Mouse (Mus musculus): ENCODE results near the gene Tiam1. TPM values are rescaled to one million over a fixed set of nuclear protein-coding genes. Genes with fewer than 3 reads are reported as not detected.
A peak's percentile ranks its signal among the peaks of the same experiment; 100 is the strongest.

Tiam1 gene
- polyA plus RNA-seq, 1 experiment from 2014 or later, result 18.8 TPM

- 29% methylated on average over 14 of the region's 14 CpGs for WGBS
- H3K9me3 ChIP-seq (ENCODE audit: control insufficient read depth, low read length), result no peaks in the 10 kb centered on the region
- no peaks in the 10 kb centered on the region for H3K27me3 ChIP-seq (ENCODE audit: control insufficient read depth, insufficient read depth, low read length)
- TF ChIP-seq CTCF (IDR thresholded peaks at IDR 0.05; ENCODE audit: low read depth), result no peak
- TF ChIP-seq EP300 (optimal IDR thresholded peaks at IDR 0.05), result no peak
- no peaks in the 10 kb centered on the region for H3K36me3 ChIP-seq (ENCODE audit: control insufficient read depth, insufficient read depth, low read length)
- H3K9ac ChIP-seq (ENCODE audit: low read length), result no peak overlapping the region
- ATAC-seq (ENCODE audit: low FRiP score, low TSS enrichment) (peak; percentile 41; the same call in 1 of the 2 replicates), DNase-seq (ENCODE audit: low spot score) (peak; percentile 61)
- no peak overlapping the region for H3K4me3 ChIP-seq (ENCODE audit: low read depth, low read length)
- H3K4me2 ChIP-seq (replicated peaks; ENCODE audit: low read depth), result no peak overlapping the region; the same call in 1 of the 2 replicates
- H3K27ac ChIP-seq (replicated peaks), result no peak overlapping the region
- no peaks in the 10 kb centered on the region; the same call in 1 of the 2 replicates for H3K4me1 ChIP-seq (replicated peaks; ENCODE audit: control insufficient read depth, insufficient read depth)
Measured at GRCm38 (mm10) chr16:89924249-89924890, 219.2 kb downstream of the Tiam1 start.

DNA sequence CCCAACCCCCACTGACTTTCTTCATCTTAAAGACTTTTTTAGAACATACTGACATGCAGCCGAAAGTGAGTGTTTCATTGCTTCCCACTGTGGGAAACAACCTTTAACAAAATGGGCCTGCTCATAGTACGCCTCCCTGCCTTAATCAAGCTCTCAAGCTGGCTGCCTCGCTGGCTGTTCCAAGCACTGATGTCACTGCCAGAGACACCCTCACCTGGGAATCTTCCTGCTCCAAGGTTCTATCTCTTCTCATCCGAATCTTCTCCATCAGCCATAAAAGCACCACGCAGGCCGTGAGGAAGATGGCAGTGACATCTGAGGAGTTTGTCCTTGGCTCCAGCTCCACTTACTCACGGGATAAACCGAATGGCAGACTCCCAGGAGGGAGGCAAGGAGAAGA is 220.3 kb downstream of the Tiam1 start:
- Histone ChIP-seq H3K4me1 (replicated peaks; ENCODE audit: control insufficient read depth, insufficient read depth) (no peaks in the 10 kb centered on the region; the same call in 1 of the 2 replicates), H3K9me3 (ENCODE audit: control insufficient read depth, low read length) (no peaks in the 10 kb centered on the region), H3K9ac (ENCODE audit: low read length) (no peak overlapping the region), H3K4me3 (ENCODE audit: low read depth, low read length) (no peak overlapping the region), H3K27ac (replicated peaks) (no peak overlapping the region), H3K4me2 (replicated peaks; ENCODE audit: low read depth) (no peak overlapping the region), H3K36me3 (ENCODE audit: control insufficient read depth, insufficient read depth, low read length) (no peaks in the 10 kb centered on the region), H3K27me3 (ENCODE audit: control insufficient read depth, insufficient read depth, low read length) (no peaks in the 10 kb centered on the region)
- WGBS, result 81% methylated on average over 8 of the region's 8 CpGs
- DNase-seq (ENCODE audit: low spot score) (no peak), ATAC-seq (ENCODE audit: low FRiP score, low TSS enrichment) (no peak)
- TF ChIP-seq EP300 (optimal IDR thresholded peaks at IDR 0.05) (no peak), CTCF (IDR thresholded peaks at IDR 0.05; ENCODE audit: low read depth) (no peak)

GRCm38 (mm10) chr16:89922458-89922857 is 221.1 kb downstream of the Tiam1 start:
- ATAC-seq (ENCODE audit: low FRiP score, low TSS enrichment) (no peak), DNase-seq (ENCODE audit: low spot score) (no peak)
- WGBS, result 84% methylated on average over 8 of the region's 8 CpGs
- Histone ChIP-seq H3K9me3 (ENCODE audit: control insufficient read depth, low read length) (no peaks in the 10 kb centered on the region), H3K4me1 (replicated peaks; ENCODE audit: control insufficient read depth, insufficient read depth) (no peaks in the 10 kb centered on the region; the same call in 1 of the 2 replicates), H3K27ac (replicated peaks) (no peak overlapping the region), H3K4me2 (replicated peaks; ENCODE audit: low read depth) (no peak overlapping the region), H3K9ac (ENCODE audit: low read length) (no peak overlapping the region), H3K36me3 (ENCODE audit: control insufficient read depth, insufficient read depth, low read length) (no peaks in the 10 kb centered on the region), H3K4me3 (ENCODE audit: low read depth, low read length) (no peak overlapping the region), H3K27me3 (ENCODE audit: control insufficient read depth, insufficient read depth, low read length) (no peaks in the 10 kb centered on the region)
- peak; percentile 33 for TF ChIP-seq CTCF (IDR thresholded peaks at IDR 0.05; ENCODE audit: low read depth)
- no peak for TF ChIP-seq EP300 (optimal IDR thresholded peaks at IDR 0.05)

DNA sequence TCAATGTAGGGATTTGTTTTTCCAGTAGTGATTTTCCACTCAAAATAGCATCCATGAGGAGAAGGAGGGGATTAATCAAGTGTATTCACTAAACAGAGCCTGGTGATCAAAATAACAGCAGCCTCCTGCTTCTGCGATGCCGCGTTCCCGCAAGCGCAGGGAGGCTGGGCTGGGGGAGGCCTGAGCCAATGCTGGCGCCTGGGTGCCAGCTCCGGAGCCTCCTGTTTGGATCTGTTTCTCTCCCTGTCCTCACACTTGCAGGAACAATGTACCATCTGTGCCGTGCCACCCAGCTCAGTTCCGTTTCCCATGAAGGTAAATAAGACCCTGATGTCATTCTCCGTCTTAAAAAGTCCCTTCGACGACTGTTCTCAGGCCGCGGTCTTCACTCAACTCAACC is 222.2 kb downstream of the Tiam1 start:
- Histone ChIP-seq H3K4me1 (replicated peaks; ENCODE audit: control insufficient read depth, insufficient read depth) (no peaks in the 10 kb centered on the region; the same call in 1 of the 2 replicates), H3K9me3 (ENCODE audit: control insufficient read depth, low read length) (no peaks in the 10 kb centered on the region), H3K4me2 (replicated peaks; ENCODE audit: low read depth) (no peak overlapping the region), H3K9ac (ENCODE audit: low read length) (no peak overlapping the region), H3K4me3 (ENCODE audit: low read depth, low read length) (no peak overlapping the region), H3K27ac (replicated peaks) (no peak overlapping the region), H3K36me3 (ENCODE audit: control insufficient read depth, insufficient read depth, low read length) (no peaks in the 10 kb centered on the region), H3K27me3 (ENCODE audit: control insufficient read depth, insufficient read depth, low read length) (no peaks in the 10 kb centered on the region)
- no peak for TF ChIP-seq EP300 (optimal IDR thresholded peaks at IDR 0.05)
- TF ChIP-seq CTCF (IDR thresholded peaks at IDR 0.05; ENCODE audit: low read depth), result no peak
- no peak for DNase-seq (ENCODE audit: low spot score)
- ATAC-seq (ENCODE audit: low FRiP score, low TSS enrichment), result no peak
- WGBS, result 86% methylated on average over 14 of the region's 14 CpGs

DNA sequence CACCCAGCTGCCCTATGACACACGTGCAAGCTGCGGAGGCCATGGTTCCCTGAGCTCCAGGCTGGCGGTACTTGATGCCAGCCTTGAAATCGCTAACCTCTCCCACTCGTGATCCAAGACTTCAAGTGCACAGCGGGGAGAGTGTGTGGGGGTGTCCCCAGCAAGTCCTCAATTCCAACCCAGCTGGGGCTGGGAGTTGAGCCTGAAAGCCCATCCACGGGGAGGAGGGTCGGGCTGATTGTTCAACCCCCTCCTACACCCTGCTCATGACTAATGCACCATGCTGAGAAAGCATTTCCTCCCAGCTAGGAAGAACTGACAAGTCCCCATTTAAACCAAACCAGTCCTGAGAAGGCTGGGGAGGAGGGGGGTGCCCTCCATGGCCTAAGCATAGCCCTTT is 223.2 kb downstream of the Tiam1 start:
- no peak for TF ChIP-seq CTCF (IDR thresholded peaks at IDR 0.05; ENCODE audit: low read depth)
- TF ChIP-seq EP300 (optimal IDR thresholded peaks at IDR 0.05), result no peak
- Histone ChIP-seq H3K27me3 (ENCODE audit: control insufficient read depth, insufficient read depth, low read length) (no peaks in the 10 kb centered on the region), H3K36me3 (ENCODE audit: control insufficient read depth, insufficient read depth, low read length) (no peaks in the 10 kb centered on the region), H3K9me3 (ENCODE audit: control insufficient read depth, low read length) (no peaks in the 10 kb centered on the region), H3K4me2 (replicated peaks; ENCODE audit: low read depth) (no peak overlapping the region), H3K27ac (replicated peaks) (no peak overlapping the region), H3K4me1 (replicated peaks; ENCODE audit: control insufficient read depth, insufficient read depth) (no peaks in the 10 kb centered on the region; the same call in 1 of the 2 replicates), H3K4me3 (ENCODE audit: low read depth, low read length) (no peak overlapping the region), H3K9ac (ENCODE audit: low read length) (no peak overlapping the region)
- WGBS, result 77% methylated on average over 8 of the region's 8 CpGs
- no peak for ATAC-seq (ENCODE audit: low FRiP score, low TSS enrichment)
- DNase-seq (ENCODE audit: low spot score), result no peak

DNA sequence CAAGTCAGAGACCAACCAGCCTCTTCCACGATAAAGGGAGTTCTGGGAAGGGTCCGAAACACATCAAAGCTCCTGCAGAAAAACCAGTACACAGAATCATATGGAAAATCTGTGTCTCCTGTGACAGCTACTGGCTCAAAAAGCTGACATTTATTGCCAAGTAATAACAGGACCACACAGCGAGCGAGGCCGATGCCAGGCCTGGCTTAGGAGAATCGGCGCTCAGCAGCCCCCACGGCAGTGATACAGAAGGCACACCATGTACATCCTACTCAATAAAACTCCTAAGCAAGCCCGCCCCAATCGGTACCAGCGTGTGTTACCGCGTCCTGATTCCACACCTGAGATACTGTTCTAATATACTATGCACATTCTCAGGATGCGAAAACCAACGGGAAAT is 226.2 kb downstream of the Tiam1 start:
- no peaks in the 10 kb centered on the region for H3K36me3 ChIP-seq (ENCODE audit: control insufficient read depth, insufficient read depth, low read length)
- no peak overlapping the region for H3K27ac ChIP-seq (replicated peaks)
- H3K4me3 ChIP-seq (ENCODE audit: low read depth, low read length), result no peak overlapping the region
- no peak for TF ChIP-seq EP300 (optimal IDR thresholded peaks at IDR 0.05)
- TF ChIP-seq CTCF (IDR thresholded peaks at IDR 0.05; ENCODE audit: low read depth), result no peak
- 0 out of 2 replicates have a peak, but pooled peaks cover 2% of the 10 kb centered on the region for H3K4me1 ChIP-seq (replicated peaks; ENCODE audit: control insufficient read depth, insufficient read depth)
- H3K27me3 ChIP-seq (ENCODE audit: control insufficient read depth, insufficient read depth, low read length), result no peaks in the 10 kb centered on the region
- no peak for DNase-seq (ENCODE audit: low spot score)
- 83% methylated on average over 15 of the region's 15 CpGs for WGBS
- ATAC-seq (ENCODE audit: low FRiP score, low TSS enrichment), result no peak
- no peak overlapping the region for H3K9ac ChIP-seq (ENCODE audit: low read length)
- H3K9me3 ChIP-seq (ENCODE audit: control insufficient read depth, low read length), result no peaks in the 10 kb centered on the region
- no peak overlapping the region for H3K4me2 ChIP-seq (replicated peaks; ENCODE audit: low read depth)

All from stomach, postnatal 0 days (tissue).